Mouse (Mus musculus) layer of hippocampus, adult 2 months (tissue): ENCODE results near the gene 1700012A03Rik. TPM values are rescaled to one million over a fixed set of nuclear protein-coding genes. Genes with fewer than 3 reads are reported as not detected.

Experiments used
- DNase-seq, 2 experiments: peaks; one replicate each; pipeline ENCODE4 v3.0.0; 2022; ENCODE audit warnings: low spot score in 2 of 2
- H3K27ac ChIP-seq: fragments of 200-600 bp; 2 replicates; pipeline ENCODE4 v1.8.1; 2022
- H3K4me3 ChIP-seq: fragments of 200-600 bp; 2 replicates; pipeline ENCODE4 v1.8.1; 2022; ENCODE audit warnings: mild to moderate bottlenecking
- CTCF ChIP-seq: fragments of 200-600 bp; conservative IDR thresholded peaks from 2 replicates; pipeline ENCODE4 v1.8.1; 2022; ENCODE audit warnings: antibody characterized with exemption, mild to moderate bottlenecking, moderate library complexity
- long read RNA-seq, 2 experiments: library from polyadenylated mRNA; stranded (forward); transcript quantifications; one replicate each; pipeline ENCODE4 v2.0.0; 2021; ENCODE audit warnings: borderline mapping rate in 2 of 2
- total RNA-seq, 2 experiments: library from RNA; stranded (reverse); gene quantifications; 2 replicates each; pipeline ENCODE4 v1.2.3; 2021

Gene 1700012A03Rik
- not detected for total RNA-seq
- long read RNA-seq, experiment 1, result 0 reads
- long read RNA-seq, experiment 2, result 0 reads

- no peak for DNase-seq
- no peak for TF ChIP-seq CTCF
- Histone ChIP-seq H3K4me3 (no peak within 1 kb of the TSS), H3K27ac (peak within 1 kb of the TSS; percentile 77)
These were observed at the start of gene 1700012A03Rik for GRCm38 (mm10) chr6:32049951-32050345. TSS of gene 1700012A03Rik (plus strand) at chr6:32050246.

DNA sequence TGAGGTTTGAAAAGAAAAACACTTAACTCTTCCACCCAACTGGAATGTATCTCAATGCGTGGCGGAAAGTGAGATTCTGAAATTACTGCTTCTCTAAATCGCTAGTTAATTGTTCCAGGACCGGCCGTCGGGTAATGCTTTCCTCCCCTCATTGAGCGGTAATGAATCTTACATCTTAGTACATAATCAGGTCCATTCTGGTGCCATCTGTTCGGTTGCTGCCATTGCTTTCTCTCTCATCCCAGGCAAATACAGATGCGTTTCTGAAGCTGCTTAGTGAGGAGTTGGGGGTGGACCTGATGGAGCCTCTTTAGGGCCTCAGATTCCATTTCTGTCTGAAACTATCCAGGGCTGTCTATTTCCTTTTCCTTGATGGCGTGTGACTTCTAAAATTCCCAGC, 45.8 kb upstream of the 1700012A03Rik start:
- TF ChIP-seq CTCF, result no peak
- Histone ChIP-seq H3K4me3 (no peak overlapping the region), H3K27ac (no peak overlapping the region)
- no peak for DNase-seq

- no peak overlapping the region for H3K27ac ChIP-seq
- H3K4me3 ChIP-seq, result no peak overlapping the region
- no peak for DNase-seq
- no peak for TF ChIP-seq CTCF
These were observed 44.1 kb upstream of the 1700012A03Rik start for GRCm38 (mm10) chr6:32005914-32006313.

DNA sequence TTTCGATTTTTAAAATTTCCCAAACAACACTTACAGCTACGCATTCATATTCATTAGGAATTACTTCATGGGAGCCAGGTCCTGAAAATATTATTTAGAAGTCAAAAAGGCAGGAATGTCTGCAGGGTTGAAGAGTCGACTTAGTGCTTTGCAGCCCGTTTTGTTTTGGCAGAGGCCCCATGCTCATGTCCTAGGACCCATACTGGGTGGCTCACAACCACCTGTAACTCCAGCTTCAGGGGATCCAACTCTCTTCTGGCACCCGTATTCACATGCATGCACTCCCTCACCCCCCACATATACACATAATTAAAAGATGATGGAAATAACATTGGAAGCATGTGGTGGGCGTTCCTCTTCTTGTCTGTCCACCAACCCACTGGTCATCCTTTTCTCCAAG, 43.7 kb upstream of the 1700012A03Rik start:
- no peak for TF ChIP-seq CTCF
- Histone ChIP-seq H3K4me3 (no peak overlapping the region), H3K27ac (peak overlapping the region; percentile 33; the same call in 1 of the 2 replicates)
- no peak for DNase-seq

DNA sequence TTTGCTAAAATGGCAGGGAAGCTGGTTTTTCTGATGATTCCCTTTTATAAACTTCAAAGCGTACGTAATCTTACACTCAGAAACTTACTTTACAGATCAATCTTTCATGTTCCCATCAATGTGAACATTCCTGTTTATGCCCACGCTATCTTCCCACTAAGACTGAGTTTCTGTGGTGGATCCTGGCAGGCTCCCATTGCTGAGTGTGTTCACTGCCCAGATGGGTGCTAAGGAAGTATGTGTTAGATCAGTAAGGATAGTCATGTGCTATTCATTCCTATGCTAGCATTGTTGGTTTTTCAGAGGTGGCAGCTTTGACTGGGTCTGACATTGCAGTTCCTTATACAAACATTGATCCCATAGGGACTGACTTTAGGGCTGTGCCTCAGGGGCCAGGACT, 42.7 kb upstream of the 1700012A03Rik start:
- H3K4me3 ChIP-seq, result no peak overlapping the region
- TF ChIP-seq CTCF, result no peak
- DNase-seq, result peak; percentile 39 to 72
- peak overlapping the region; percentile 59; the same call in 1 of the 2 replicates for H3K27ac ChIP-seq

DNA sequence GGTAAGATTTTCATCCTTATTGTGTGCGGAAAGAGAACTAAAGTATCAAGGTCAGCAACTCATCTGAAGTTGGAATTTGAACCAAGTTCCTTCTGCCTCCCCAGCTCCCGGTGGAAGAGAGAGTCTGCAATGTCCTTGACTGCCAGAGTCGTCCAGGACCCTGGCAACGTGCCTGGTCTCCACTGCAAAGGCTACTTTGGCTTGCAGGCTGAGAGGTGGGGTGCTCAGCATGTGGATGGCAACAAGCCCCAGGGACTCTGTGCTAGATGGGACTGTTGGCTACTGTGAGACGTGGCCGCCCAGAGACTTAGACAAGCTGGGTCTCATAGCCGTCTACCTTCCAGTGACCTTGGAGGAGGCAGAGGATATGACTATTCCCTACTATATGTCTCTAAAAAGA, 33.2 kb upstream of the 1700012A03Rik start:
- DNase-seq, result no peak
- no peak for TF ChIP-seq CTCF
- H3K4me3 ChIP-seq, result no peak overlapping the region
- no peak overlapping the region for H3K27ac ChIP-seq

GRCm38 (mm10) chr6:32017406-32018104, 32.5 kb upstream of the 1700012A03Rik start:
- H3K4me3 ChIP-seq, result no peak overlapping the region
- TF ChIP-seq CTCF, result peak; percentile 77
- no peak for DNase-seq
- peak overlapping the region; percentile 6; the same call in 1 of the 2 replicates for H3K27ac ChIP-seq

GRCm38 (mm10) chr6:32018105-32018446, 32.0 kb upstream of the 1700012A03Rik start:
- no peak overlapping the region for H3K4me3 ChIP-seq
- 0 out of 2 replicates have a peak overlapping the region, but pooled peaks have one; percentile 5 for H3K27ac ChIP-seq
- TF ChIP-seq CTCF, result no peak
- DNase-seq, result no peak

GRCm38 (mm10) chr6:32021853-32022536, 28.1 kb upstream of the 1700012A03Rik start:
- H3K4me3 ChIP-seq, result no peak overlapping the region
- no peak overlapping the region for H3K27ac ChIP-seq
- DNase-seq, result no peak
- no peak for TF ChIP-seq CTCF

DNA sequence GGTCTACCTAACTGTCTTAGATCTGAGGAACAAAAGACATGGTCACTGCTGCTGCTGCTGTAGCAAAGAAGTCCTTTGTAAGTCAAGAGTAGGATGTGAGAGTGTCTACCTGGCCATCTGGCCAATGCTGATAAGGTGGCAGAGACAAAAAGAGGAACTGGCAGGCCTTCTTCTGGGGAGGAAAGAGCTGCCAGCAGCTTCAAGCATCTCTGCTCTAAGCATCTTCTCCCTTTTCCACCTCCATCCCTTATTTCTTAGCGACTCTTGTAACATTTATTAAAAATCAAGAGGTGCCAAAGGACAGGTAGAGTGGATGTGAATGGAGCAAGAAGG, 27.5 kb upstream of the 1700012A03Rik start:
- no peak for TF ChIP-seq CTCF
- no peak for DNase-seq
- H3K4me3 ChIP-seq, result no peak overlapping the region
- H3K27ac ChIP-seq, result no peak overlapping the region

- DNase-seq, result no peak
- Histone ChIP-seq H3K27ac (no peak overlapping the region), H3K4me3 (no peak overlapping the region)
- TF ChIP-seq CTCF, result no peak
These were observed 21.6 kb upstream of the 1700012A03Rik start for GRCm38 (mm10) chr6:32028228-32029009.

GRCm38 (mm10) chr6:32034226-32034625, 15.8 kb upstream of the 1700012A03Rik start:
- no peak for TF ChIP-seq CTCF
- H3K4me3 ChIP-seq, result no peak overlapping the region
- no peak overlapping the region for H3K27ac ChIP-seq
- no peak for DNase-seq

DNA sequence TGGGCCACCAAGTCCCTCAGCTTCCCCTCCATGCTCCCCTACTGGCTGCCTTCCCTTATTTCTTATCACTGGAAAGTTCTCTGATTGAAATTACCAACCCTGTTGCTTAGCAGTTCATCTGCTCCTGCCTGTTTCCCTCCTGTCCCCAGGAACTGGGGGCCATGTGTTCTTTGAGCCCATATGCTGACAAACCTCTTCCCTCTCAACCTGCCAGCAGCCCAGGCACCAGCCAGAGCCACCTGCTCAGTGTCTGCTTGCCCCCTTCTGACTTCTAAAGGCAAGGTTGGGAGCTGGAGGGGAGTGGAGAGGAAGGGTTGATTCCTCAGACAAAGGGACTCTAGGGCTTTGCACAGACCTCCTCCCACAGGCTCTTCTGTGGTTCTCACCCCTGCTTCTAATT, 4.7 kb upstream of the 1700012A03Rik start:
- DNase-seq, result peak; percentile 63 to 67
- H3K4me3 ChIP-seq, result no peak overlapping the region
- TF ChIP-seq CTCF, result peak; percentile 47
- H3K27ac ChIP-seq, result peak overlapping the region; percentile 89
